Mouse (Mus musculus) spleen, postnatal 36 days (tissue): Measurements from ENCODE around the gene E130114P18Rik.

Experiments
- DNase-seq, 2 experiments: peaks; one replicate each; pipeline ENCODE4 v3.0.0; 2022; ENCODE audit warnings: low spot score in 2 of 2, mixed read lengths in 1 of 2

E130114P18Rik gene

GRCm38 (mm10) chr4:97693931-97694330, 83.9 kb downstream of the E130114P18Rik start:
- DNase-seq, result no peak

GRCm38 (mm10) chr4:97693054-97693453, 84.8 kb downstream of the E130114P18Rik start:
- no peak for DNase-seq

- DNase-seq, result no peak
These were observed 87.5 kb downstream of the E130114P18Rik start for GRCm38 (mm10) chr4:97690384-97690766.

GRCm38 (mm10) chr4:97689456-97690383, 88.2 kb downstream of the E130114P18Rik start:
- DNase-seq, result no peak

- no peak for DNase-seq
These were observed 91.9 kb downstream of the E130114P18Rik start for GRCm38 (mm10) chr4:97686020-97686419.

- no peak for DNase-seq
These were observed 101.3 kb downstream of the E130114P18Rik start for GRCm38 (mm10) chr4:97676579-97676937.

GRCm38 (mm10) chr4:97675741-97676578, 101.9 kb downstream of the E130114P18Rik start:
- DNase-seq, result no peak

GRCm38 (mm10) chr4:97673854-97674510, 103.9 kb downstream of the E130114P18Rik start:
- DNase-seq, result no peak

GRCm38 (mm10) chr4:97672501-97672900, 105.4 kb downstream of the E130114P18Rik start:
- no peak for DNase-seq

GRCm38 (mm10) chr4:97671911-97672310, 106.0 kb downstream of the E130114P18Rik start:
- no peak for DNase-seq

- no peak for DNase-seq
These were observed 107.5 kb downstream of the E130114P18Rik start for GRCm38 (mm10) chr4:97670418-97670817.

GRCm38 (mm10) chr4:97669808-97670207, 108.1 kb downstream of the E130114P18Rik start:
- no peak for DNase-seq

- DNase-seq, result no peak
These were observed 112.5 kb downstream of the E130114P18Rik start for GRCm38 (mm10) chr4:97665428-97665755.

- DNase-seq, result no peak
These were observed 113.0 kb downstream of the E130114P18Rik start for GRCm38 (mm10) chr4:97664738-97665427.

- no peak for DNase-seq
These were observed 114.0 kb downstream of the E130114P18Rik start for GRCm38 (mm10) chr4:97663922-97664321.

GRCm38 (mm10) chr4:97662841-97663240, 115.0 kb downstream of the E130114P18Rik start:
- peak in 1 of 2 experiments; percentile 4 for DNase-seq

- no peak for DNase-seq
These were observed 116.1 kb downstream of the E130114P18Rik start for GRCm38 (mm10) chr4:97661611-97662273.

- peak; percentile 31 to 36 for DNase-seq
These were observed 120.3 kb downstream of the E130114P18Rik start for GRCm38 (mm10) chr4:97657586-97657985.

- no peak for DNase-seq
These were observed 128.3 kb downstream of the E130114P18Rik start for GRCm38 (mm10) chr4:97649626-97650015.

GRCm38 (mm10) chr4:97648825-97649625, 128.9 kb downstream of the E130114P18Rik start:
- no peak for DNase-seq
